Mouse (Mus musculus): ENCODE measurements around the gene Gas7.
A peak's percentile ranks its signal among the peaks of the same experiment; 100 is the strongest.

The Gas7 gene

GRCm38 (mm10) chr11:67616557-67617239 lies 161.5 kb downstream of the Gas7 start:
- DNase-seq (ENCODE audit: low spot score in 2 of 2) = no peak

- no peak for DNase-seq (ENCODE audit: low spot score in 2 of 2)
Observed at GRCm38 (mm10) chr11:67622340-67622739, 167.1 kb downstream of the Gas7 start.

- DNase-seq (ENCODE audit: low spot score in 2 of 2) = no peak
Observed at GRCm38 (mm10) chr11:67627179-67627578, 171.9 kb downstream of the Gas7 start.

- no peak for DNase-seq (ENCODE audit: low spot score in 2 of 2)
Observed at GRCm38 (mm10) chr11:67628522-67628921, 173.3 kb downstream of the Gas7 start.

- no peak for DNase-seq (ENCODE audit: low spot score in 2 of 2)
Observed at GRCm38 (mm10) chr11:67632906-67633305, 177.7 kb downstream of the Gas7 start.

GRCm38 (mm10) chr11:67633620-67634229 lies 178.5 kb downstream of the Gas7 start:
- DNase-seq (ENCODE audit: low spot score in 2 of 2) = no peak

- no peak for DNase-seq (ENCODE audit: low spot score in 2 of 2)
Observed at GRCm38 (mm10) chr11:67636201-67636600, 181.0 kb downstream of the Gas7 start.

- DNase-seq (ENCODE audit: low spot score in 2 of 2) = no peak
Observed at GRCm38 (mm10) chr11:67636905-67637586, 181.8 kb downstream of the Gas7 start.

- no peak for DNase-seq (ENCODE audit: low spot score in 2 of 2)
Observed at GRCm38 (mm10) chr11:67638401-67638800, 183.2 kb downstream of the Gas7 start.

- DNase-seq (ENCODE audit: low spot score in 2 of 2) = no peak
Observed at GRCm38 (mm10) chr11:67640299-67640698, 185.1 kb downstream of the Gas7 start.

GRCm38 (mm10) chr11:67642421-67642820 lies 187.2 kb downstream of the Gas7 start:
- no peak for DNase-seq (ENCODE audit: low spot score in 2 of 2)

GRCm38 (mm10) chr11:67642835-67643234 lies 187.6 kb downstream of the Gas7 start:
- no peak for DNase-seq (ENCODE audit: low spot score in 2 of 2)

GRCm38 (mm10) chr11:67643465-67643864 lies 188.2 kb downstream of the Gas7 start:
- DNase-seq (ENCODE audit: low spot score in 2 of 2) = no peak

GRCm38 (mm10) chr11:67644632-67645149 lies 189.5 kb downstream of the Gas7 start:
- no peak for DNase-seq (ENCODE audit: low spot score in 2 of 2)

GRCm38 (mm10) chr11:67647745-67648144 lies 192.5 kb downstream of the Gas7 start:
- peak; percentile 67 to 77 for DNase-seq (ENCODE audit: low spot score in 2 of 2)

- peak in 1 of 2 experiments; percentile 39 for DNase-seq (ENCODE audit: low spot score in 2 of 2)
Observed at GRCm38 (mm10) chr11:67648651-67649407, 193.6 kb downstream of the Gas7 start.

- DNase-seq (ENCODE audit: low spot score in 2 of 2) = no peak
Observed at GRCm38 (mm10) chr11:67649971-67650707, 194.9 kb downstream of the Gas7 start.

GRCm38 (mm10) chr11:67651731-67652130 lies 196.5 kb downstream of the Gas7 start:
- no peak for DNase-seq (ENCODE audit: low spot score in 2 of 2)

GRCm38 (mm10) chr11:67652194-67652892 lies 197.1 kb downstream of the Gas7 start:
- peak in 1 of 2 experiments; percentile 36 for DNase-seq (ENCODE audit: low spot score in 2 of 2)

- DNase-seq (ENCODE audit: low spot score in 2 of 2) = no peak
Observed at GRCm38 (mm10) chr11:67652893-67653255, 197.6 kb downstream of the Gas7 start.
